Mouse (Mus musculus) liver, embryonic 15.5 days (tissue): Measurements from ENCODE around the gene Ngp. TPM values are rescaled to one million over a fixed set of nuclear protein-coding genes. Genes with fewer than 3 reads are reported as not detected.
A peak's percentile ranks its signal among the peaks of the same experiment; 100 is the strongest.
"Not testable (repeated sequence)": the region's sequence is repeated elsewhere in the genome, so short reads cannot be mapped to it uniquely, and the experiment has no call there.

Source experiments
- ATAC-seq: fragments of 200-750 bp; cut with Nextera tagmentation; 2 replicates; pipeline ENCODE4 v1.8.0; 2017; ENCODE audit warnings: moderate number of reproducible peaks, mild to moderate bottlenecking, moderate library complexity; ENCODE audit not compliant: insufficient read depth
- H3K27ac ChIP-seq: fragments of 300-500 bp; sonication (generic); replicated peaks from 2 replicates; pipeline ENCODE4 v1.5.1; 2015; ENCODE audit warnings: mild to moderate bottlenecking, inconsistent platforms
- H3K27me3 ChIP-seq: fragments of 300-500 bp; sonication (generic); 2 replicates; pipeline ENCODE4 v1.6.1; 2015; ENCODE audit warnings: mild to moderate bottlenecking, inconsistent platforms
- H3K36me3 ChIP-seq: fragments of 300-500 bp; sonication (generic); replicated peaks from 2 replicates; pipeline ENCODE4 v1.6.1; 2015; ENCODE audit warnings: moderate library complexity, mild to moderate bottlenecking, inconsistent platforms
- H3K4me1 ChIP-seq: fragments of 300-500 bp; sonication (generic); replicated peaks from 2 replicates; pipeline ENCODE4 v1.6.1; 2015; ENCODE audit warnings: inconsistent platforms
- H3K4me2 ChIP-seq: fragments of 300-500 bp; sonication (generic); 2 replicates; pipeline ENCODE4 v1.6.1; 2015; ENCODE audit warnings: moderate library complexity, mild to moderate bottlenecking, inconsistent platforms
- H3K4me3 ChIP-seq: fragments of 300-500 bp; sonication (generic); replicated peaks from 2 replicates; pipeline ENCODE4 v1.5.1; 2015; ENCODE audit warnings: mild to moderate bottlenecking, inconsistent platforms
- H3K9ac ChIP-seq: fragments of 300-500 bp; sonication (generic); 2 replicates; pipeline ENCODE4 v1.6.1; 2015; ENCODE audit warnings: moderate library complexity, mild to moderate bottlenecking, inconsistent platforms
- H3K9me3 ChIP-seq: fragments of 300-500 bp; sonication (generic); replicated peaks from 2 replicates; pipeline ENCODE4 v1.6.1; 2016; ENCODE audit warnings: inconsistent platforms
- WGBS: fragments of 180-500 bp; shearing (Covaris S2); methylation state at CpG from one replicate; pipeline ENCODE4 v1.1.7; 2015; ENCODE audit warnings: mixed read lengths; ENCODE audit not compliant: insufficient replicate concordance; 5-methylcytosine and 5-hydroxymethylcytosine counted together
- polyA plus RNA-seq: library from polyadenylated mRNA; unstranded; fragments of >200 nt; fragmentation: Nextera tagmentation; extraction: Ambion mirVana; gene quantifications from 2 replicates; pipeline ENCODE4 v1.2.1, GENCODE M21; 2015

The Ngp gene
- polyA plus RNA-seq, 1 experiment from 2014 or later = 447 TPM

- no peak overlapping the region for H3K4me3 ChIP-seq
- H3K27ac ChIP-seq = no peak overlapping the region
- no peaks in the 10 kb centered on the region for H3K27me3 ChIP-seq
- no peak for ATAC-seq
- H3K9ac ChIP-seq = no peak overlapping the region
- no peak overlapping the region for H3K4me2 ChIP-seq
- 71% methylated on average over 4 of the region's 4 CpGs for WGBS
- no peaks in the 10 kb centered on the region for H3K9me3 ChIP-seq
- no peaks in the 10 kb centered on the region for H3K4me1 ChIP-seq
- H3K36me3 ChIP-seq = peaks cover 62% of the 10 kb centered on the region
Measured at GRCm38 (mm10) chr9:110393295-110393694, 26.3 kb upstream of the Ngp start.

DNA sequence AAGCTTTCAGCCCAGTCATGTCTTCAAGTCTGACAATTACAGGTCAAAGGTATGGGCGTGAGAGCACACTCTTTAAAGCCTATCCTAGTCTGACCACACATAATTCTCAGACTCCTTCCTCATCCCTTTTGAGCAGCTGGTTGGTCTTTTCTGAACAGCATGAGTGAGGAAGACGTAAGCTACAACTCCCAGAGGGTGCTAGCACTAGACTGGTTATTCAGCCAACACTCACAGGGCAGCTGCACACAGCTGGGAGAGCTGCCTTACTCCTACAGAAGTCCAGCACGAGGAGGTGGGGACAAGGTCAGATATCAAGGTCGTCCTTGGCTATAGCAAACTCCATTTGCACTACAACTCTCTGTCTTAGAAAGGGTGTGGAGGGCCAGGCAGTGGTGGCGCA is 18.9 kb upstream of the Ngp start:
- Histone ChIP-seq H3K36me3 (peaks cover 9% of the 10 kb centered on the region), H3K27ac (no peak overlapping the region), H3K9ac (no peak overlapping the region), H3K4me2 (no peak overlapping the region), H3K4me3 (no peak overlapping the region), H3K27me3 (no peaks in the 10 kb centered on the region), H3K9me3 (no peaks in the 10 kb centered on the region), H3K4me1 (no peaks in the 10 kb centered on the region)
- no peak for ATAC-seq
- WGBS = 66% methylated on average over 5 of the region's 5 CpGs

DNA sequence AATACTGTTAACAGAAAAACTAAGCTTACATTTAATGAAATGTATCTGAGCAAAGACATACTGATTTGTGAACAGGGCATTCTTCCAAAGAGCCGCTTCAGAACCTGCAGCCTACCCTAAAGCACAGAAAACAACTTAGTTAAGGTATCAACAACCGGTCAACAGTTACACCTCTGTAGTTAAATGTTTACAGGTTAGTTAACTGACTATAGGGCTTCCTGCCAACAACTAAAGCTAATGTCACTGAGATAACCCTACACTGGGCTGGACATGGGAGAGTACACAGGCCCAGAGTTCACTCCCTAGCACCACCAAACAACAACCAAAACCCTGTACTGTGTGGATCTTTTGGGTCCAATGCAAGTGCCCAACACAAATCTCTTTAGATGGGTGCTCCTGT is 16.8 kb upstream of the Ngp start:
- no peak overlapping the region for H3K4me3 ChIP-seq
- no peak overlapping the region for H3K4me2 ChIP-seq
- no peak for ATAC-seq
- no peak overlapping the region for H3K9ac ChIP-seq
- H3K27ac ChIP-seq = no peak overlapping the region
- H3K36me3 ChIP-seq = no peaks in the 10 kb centered on the region
- peaks cover 16% of the 10 kb centered on the region for H3K4me1 ChIP-seq
- H3K27me3 ChIP-seq = no peaks in the 10 kb centered on the region
- 78% methylated on average over 2 of the region's 2 CpGs for WGBS
- no peaks in the 10 kb centered on the region for H3K9me3 ChIP-seq

DNA sequence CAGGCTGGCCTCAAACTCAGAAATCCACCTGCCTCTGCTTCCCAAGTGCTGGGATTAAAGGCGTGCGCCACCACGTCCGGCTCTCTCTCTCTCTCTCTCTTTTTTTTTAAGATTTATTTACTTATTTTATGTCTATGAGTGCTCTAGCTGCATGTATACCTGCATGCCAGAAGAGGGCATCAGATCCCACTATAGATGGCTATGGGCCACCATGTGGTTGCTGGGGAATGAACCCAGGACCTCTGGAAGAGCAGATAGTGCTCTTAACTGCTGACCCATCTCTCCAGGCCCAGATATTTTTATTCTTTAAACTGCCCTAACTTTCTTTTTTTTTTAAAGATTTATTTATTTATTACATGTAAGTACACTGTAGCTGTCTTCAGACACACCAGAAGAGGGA is 16.3 kb upstream of the Ngp start:
- WGBS = 73% methylated on average over 4 of the region's 4 CpGs
- H3K36me3 ChIP-seq, ATAC-seq, H3K9ac ChIP-seq, H3K4me2 ChIP-seq, H3K9me3 ChIP-seq, H3K27ac ChIP-seq, H3K27me3 ChIP-seq, H3K4me3 ChIP-seq: not testable (repeated sequence)
- H3K4me1 ChIP-seq = peaks cover 18% of the 10 kb centered on the region

GRCm38 (mm10) chr9:110407311-110408098 is 12.0 kb upstream of the Ngp start:
- peak; percentile 51 for ATAC-seq
- peak overlapping the region; percentile 74 for H3K27ac ChIP-seq
- WGBS = 2% methylated on average over 41 of the region's 41 CpGs
- no peaks in the 10 kb centered on the region for H3K9me3 ChIP-seq
- peak overlapping the region; percentile 81 for H3K9ac ChIP-seq
- H3K4me1 ChIP-seq = peaks cover 27% of the 10 kb centered on the region
- H3K36me3 ChIP-seq = no peaks in the 10 kb centered on the region
- H3K27me3 ChIP-seq = no peaks in the 10 kb centered on the region
- H3K4me3 ChIP-seq = peak overlapping the region; percentile 89
- peak overlapping the region; percentile 92 for H3K4me2 ChIP-seq

DNA sequence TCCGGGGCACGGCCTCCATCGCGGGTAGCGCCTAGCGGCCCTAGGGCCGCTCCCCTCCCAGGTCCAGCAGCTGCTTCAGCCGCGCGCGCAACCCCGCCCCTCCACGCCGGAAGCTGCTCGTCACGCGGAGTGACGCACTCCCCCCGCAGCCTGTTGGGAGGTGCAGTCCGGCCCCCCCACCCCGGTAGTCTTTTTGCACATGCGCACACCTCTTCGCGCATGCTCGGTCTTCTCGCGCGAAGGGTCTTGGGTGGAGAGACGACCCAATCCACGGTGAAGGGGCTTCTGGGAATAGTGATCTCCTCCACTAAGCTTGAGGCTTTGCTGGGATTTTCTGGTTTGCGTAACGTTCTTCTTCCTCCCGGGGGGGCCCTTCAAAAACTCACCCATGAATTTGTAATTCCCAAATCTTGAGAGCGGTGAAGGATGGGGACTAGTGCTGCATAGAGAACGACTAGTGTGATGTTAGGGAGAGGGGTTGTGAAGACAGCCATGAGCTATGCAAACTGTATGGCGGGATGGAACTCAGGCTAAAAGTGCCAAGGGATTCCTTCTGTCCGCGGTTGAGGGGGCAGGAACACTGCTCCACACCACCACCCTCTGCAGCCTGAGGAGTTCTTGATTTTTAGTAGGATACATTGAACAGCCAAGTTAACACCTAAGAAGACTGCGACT is 11.3 kb upstream of the Ngp start, which contains the start of gene Ptpn23:
Gene Ptpn23, minus strand, starts transcription at position 115 of the 675 bp plus-strand sequence.
- Histone ChIP-seq H3K4me2 (peak within 1 kb of the TSS; percentile 92), H3K9me3 (no peaks in the 10 kb centered on the region), H3K4me3 (peak within 1 kb of the TSS; percentile 89), H3K4me1 (peaks cover 27% of the 10 kb centered on the region), H3K9ac (peak within 1 kb of the TSS; percentile 81), H3K27ac (peak within 1 kb of the TSS; percentile 74), H3K36me3 (no peaks in the 10 kb centered on the region), H3K27me3 (no peaks in the 10 kb centered on the region)
- ATAC-seq = peak; percentile 96
- under 1% methylated on average over 39 of the region's 39 CpGs for WGBS

DNA sequence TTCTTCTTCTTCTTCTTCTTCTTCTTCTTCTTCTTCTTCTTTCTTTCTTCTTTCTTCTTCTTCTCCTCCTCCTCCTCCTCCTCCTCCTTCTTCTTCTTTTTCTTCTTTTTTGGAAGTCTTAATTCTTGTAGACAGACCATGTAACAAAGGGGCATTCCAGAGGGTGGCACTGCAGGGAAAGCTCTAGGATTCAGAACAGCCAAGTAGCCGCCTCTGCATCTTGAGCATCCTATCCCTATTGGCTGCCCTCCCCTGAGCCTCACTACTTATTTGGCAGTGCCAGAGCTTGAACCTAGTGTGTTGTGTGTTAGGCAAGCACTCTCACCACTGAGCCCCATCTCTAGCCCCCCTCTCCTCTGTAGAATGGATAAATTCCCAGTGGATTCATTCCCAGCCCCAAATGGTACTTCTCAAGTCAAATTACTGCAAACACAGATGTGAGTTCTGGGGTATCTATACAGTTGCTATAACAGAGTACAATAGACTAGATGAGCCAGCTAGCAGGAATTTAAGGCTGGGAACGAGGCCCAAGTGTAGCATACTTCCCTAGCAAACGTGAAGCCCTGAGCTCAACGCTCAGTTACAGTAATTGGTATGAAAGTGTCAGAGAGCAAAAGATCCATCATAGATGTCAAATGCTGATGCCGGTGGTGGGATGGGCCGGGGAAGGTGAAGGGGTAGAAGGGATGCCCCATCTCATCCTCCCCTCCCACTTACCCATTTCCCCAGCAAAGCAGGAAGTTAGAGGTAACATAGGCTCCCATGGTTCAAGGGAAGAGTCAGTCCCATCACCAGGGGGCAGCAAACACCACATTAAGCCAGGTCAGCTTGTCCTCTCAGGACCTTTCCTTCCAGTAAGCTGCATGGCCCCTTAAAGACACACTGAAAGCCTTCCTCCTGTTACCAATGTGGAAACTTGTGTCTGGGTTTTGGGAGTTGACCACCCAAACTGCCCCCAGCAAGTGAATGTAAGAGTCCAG is 8.3 kb upstream of the Ngp start:
- Histone ChIP-seq H3K27me3 (no peaks in the 10 kb centered on the region), H3K4me2 (no peak overlapping the region), H3K4me1 (peaks cover 24% of the 10 kb centered on the region), H3K27ac (no peak overlapping the region), H3K36me3 (no peaks in the 10 kb centered on the region), H3K9me3 (no peaks in the 10 kb centered on the region), H3K4me3 (no peak overlapping the region), H3K9ac (no peak overlapping the region)
- no peak for ATAC-seq
- 27% methylated on average over 6 of the region's 6 CpGs for WGBS

GRCm38 (mm10) chr9:110412926-110413325 is 6.6 kb upstream of the Ngp start:
- 71% methylated on average over 7 of the region's 7 CpGs for WGBS
- no peaks in the 10 kb centered on the region for H3K27me3 ChIP-seq
- H3K4me2 ChIP-seq = no peak overlapping the region
- H3K4me3 ChIP-seq = no peak overlapping the region
- no peak for ATAC-seq
- no peaks in the 10 kb centered on the region for H3K36me3 ChIP-seq
- no peaks in the 10 kb centered on the region for H3K9me3 ChIP-seq
- no peak overlapping the region for H3K9ac ChIP-seq
- peaks cover 9% of the 10 kb centered on the region for H3K4me1 ChIP-seq
- H3K27ac ChIP-seq = no peak overlapping the region

DNA sequence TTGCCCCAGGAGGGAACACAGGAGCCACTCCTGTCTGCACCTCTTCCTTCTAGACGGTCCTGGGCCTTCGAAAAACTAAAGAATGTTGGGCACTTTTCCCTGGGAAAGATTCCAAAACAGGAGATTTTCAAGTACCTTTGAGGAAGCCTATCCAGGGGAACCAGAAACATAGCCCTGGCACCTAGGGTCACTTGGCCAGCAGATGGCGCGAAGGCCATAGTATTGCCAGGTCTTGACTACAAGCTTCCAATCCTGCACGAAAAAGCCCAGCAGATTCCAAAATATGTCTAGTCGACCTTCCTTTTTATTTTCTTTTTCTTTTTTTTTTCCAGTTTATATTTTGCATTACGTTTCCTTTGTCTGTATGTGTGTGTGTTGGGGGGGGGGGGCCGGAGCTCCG is 5.8 kb upstream of the Ngp start:
- H3K4me2 ChIP-seq = no peak overlapping the region
- no peaks in the 10 kb centered on the region for H3K9me3 ChIP-seq
- H3K27ac ChIP-seq = no peak overlapping the region
- peaks cover 4% of the 10 kb centered on the region for H3K4me1 ChIP-seq
- 41% methylated on average over 9 of the region's 9 CpGs for WGBS
- H3K9ac ChIP-seq = no peak overlapping the region
- no peak for ATAC-seq
- H3K4me3 ChIP-seq = no peak overlapping the region
- no peaks in the 10 kb centered on the region for H3K27me3 ChIP-seq
- H3K36me3 ChIP-seq = no peaks in the 10 kb centered on the region

- no peaks in the 10 kb centered on the region for H3K36me3 ChIP-seq
- ATAC-seq = no peak
- WGBS = 67% methylated on average over 8 of the region's 8 CpGs
- no peak overlapping the region for H3K4me2 ChIP-seq
- no peaks in the 10 kb centered on the region for H3K4me1 ChIP-seq
- H3K4me3 ChIP-seq = no peak overlapping the region
- no peak overlapping the region for H3K27ac ChIP-seq
- H3K9ac ChIP-seq = no peak overlapping the region
- no peaks in the 10 kb centered on the region for H3K9me3 ChIP-seq
- H3K27me3 ChIP-seq = no peaks in the 10 kb centered on the region
Measured at GRCm38 (mm10) chr9:110431241-110431640, 11.7 kb downstream of the Ngp start.

- Histone ChIP-seq H3K9ac (no peak overlapping the region), H3K27me3 (no peaks in the 10 kb centered on the region), H3K4me1 (no peaks in the 10 kb centered on the region), H3K4me2 (no peak overlapping the region), H3K36me3 (0 out of 2 replicates have a peak, but pooled peaks cover 4% of the 10 kb centered on the region), H3K9me3 (no peaks in the 10 kb centered on the region), H3K4me3 (no peak overlapping the region), H3K27ac (no peak overlapping the region)
- ATAC-seq = no peak
- WGBS = 67% methylated on average over 2 of the region's 2 CpGs
Measured at GRCm38 (mm10) chr9:110433045-110433444, 13.5 kb downstream of the Ngp start.
